In genomic region chr12:69986241-69986762, GRCm38 (mm10) we compare ENCODE assay signal across 8 mouse cellular contexts. TPM values are rescaled to one million over a fixed set of nuclear protein-coding genes. Genes with fewer than 3 reads are reported as not detected.
A peak's percentile ranks its signal among the peaks of the same experiment; 100 is the strongest.
DNase-seq lines count a peak whose midpoint lies in the region; ATAC-seq and TF ChIP-seq lines count a peak whose summit lies in the region.

No protein-coding gene starts in this region.

- peak overlapping the region; percentile 77 for H3K4me2 ChIP-seq in intestine, postnatal 0 days (replicated peaks; ENCODE audit: low read depth)
- H3K4me2 ChIP-seq in neural tube, embryonic 13.5 days: peak overlapping the region; percentile 70

- peak; percentile 12 for DNase-seq in urinary bladder, postnatal 25 days (ENCODE audit: low spot score)
- DNase-seq in urinary bladder, adult 2 months (ENCODE audit: low spot score): no peak
- DNase-seq in brain, embryonic 14.5 days (ENCODE audit: low read depth): peak; percentile 58
- peak; percentile 42 for DNase-seq in forelimb bud, embryonic 11.5 days (ENCODE audit: low read depth, low spot score)
- no peak for DNase-seq in lung, adult 2 months
- no peak for DNase-seq in ovary, adult 18-20 months (ENCODE audit: low spot score)

- no peaks in the 10 kb centered on the region for H3K9me3 ChIP-seq in intestine, postnatal 0 days (ENCODE audit: control insufficient read depth)
- H3K9me3 ChIP-seq in neural tube, embryonic 13.5 days: no peaks in the 10 kb centered on the region

- ATAC-seq in intestine, postnatal 0 days: peak; percentile 37; the same call in 1 of the 2 replicates
- peak; percentile 60 for ATAC-seq in neural tube, embryonic 13.5 days (ENCODE audit: low read depth)

- under 1% methylated on average over 36 of the region's 36 CpGs for WGBS in intestine, postnatal 0 days
- whole genome bisulfite sequencing in lung, adult 2 months: under 1% methylated on average over 36 of the region's 36 CpGs
- under 1% methylated on average over 33 of the region's 36 CpGs for WGBS in neural tube, embryonic 13.5 days

- peaks cover 12% of the 10 kb centered on the region; the same call in 1 of the 2 replicates for H3K36me3 ChIP-seq in intestine, postnatal 0 days (ENCODE audit: control insufficient read depth, insufficient read depth)
- H3K36me3 ChIP-seq in neural tube, embryonic 13.5 days: peaks cover 29% of the 10 kb centered on the region

- H3K27me3 ChIP-seq in intestine, postnatal 0 days (replicated peaks; ENCODE audit: control insufficient read depth, insufficient read depth, low read length): no peaks in the 10 kb centered on the region
- no peaks in the 10 kb centered on the region for H3K27me3 ChIP-seq in neural tube, embryonic 13.5 days

- H3K4me3 ChIP-seq in intestine, postnatal 0 days (ENCODE audit: low read depth, low read length): peak overlapping the region; percentile 72
- H3K4me3 ChIP-seq in lung, adult 2 months (replicated peaks; ENCODE audit: extremely low read depth, low read depth, low read length): peak overlapping the region; percentile 97
- H3K4me3 ChIP-seq in neural tube, embryonic 13.5 days: peak overlapping the region; percentile 91

- TF ChIP-seq POLR2A in brain, embryonic 14.5 days (IDR thresholded peaks at IDR 0.05; ENCODE audit: borderline replicate concordance, extremely low read depth, insufficient read depth, insufficient read length, poor library complexity, severe bottlenecking): no peak
- TF ChIP-seq POLR2A in lung, adult 2 months (IDR thresholded peaks at IDR 0.05; ENCODE audit: borderline replicate concordance, extremely low read depth, low read depth, low read length): no peak

- no peaks in the 10 kb centered on the region for H3K4me1 ChIP-seq in intestine, postnatal 0 days (replicated peaks; ENCODE audit: control insufficient read depth, insufficient read depth, low read length)
- peaks cover 14% of the 10 kb centered on the region for H3K4me1 ChIP-seq in lung, adult 2 months (ENCODE audit: control insufficient read depth, insufficient read depth, low read length)
- H3K4me1 ChIP-seq in neural tube, embryonic 13.5 days (replicated peaks): peaks cover 38% of the 10 kb centered on the region

- H3K27ac ChIP-seq in intestine, postnatal 0 days (ENCODE audit: low read depth, low read length): peak overlapping the region; percentile 86
- H3K27ac ChIP-seq in neural tube, embryonic 13.5 days (replicated peaks): peak overlapping the region; percentile 93

- TF ChIP-seq CTCF in brain, embryonic 14.5 days (IDR thresholded peaks at IDR 0.05; ENCODE audit: borderline replicate concordance, extremely low read depth, insufficient read depth, insufficient read length): no peak
- TF ChIP-seq CTCF in intestine, postnatal 0 days (IDR thresholded peaks at IDR 0.05; ENCODE audit: low read depth): no peak
- TF ChIP-seq CTCF in lung, adult 2 months (IDR thresholded peaks at IDR 0.05; ENCODE audit: insufficient read depth, low read length): no peak

- H3K9ac ChIP-seq in intestine, postnatal 0 days (ENCODE audit: low read depth, low read length): peak overlapping the region; percentile 89
- peak overlapping the region; percentile 91 for H3K9ac ChIP-seq in neural tube, embryonic 13.5 days

RNA-seq across cellular contexts. Expression of gene Sav1, which starts 0.5 kb away (rescaled TPM):
- polyA plus RNA-seq in urinary bladder, adult 2 months (2012; rRNA removed): 48.2 and 51.2 TPM in 2 replicates
- polyA plus RNA-seq in brain, embryonic 14.5 days (2012; rRNA removed): 29.6 and 33.4 TPM in 2 replicates
- 3.7 and 3.8 TPM in 2 replicates for polyA plus RNA-seq in intestine, postnatal 0 days (2015; fragmentation: Nextera tagmentation; extraction: Ambion mirVana)
- 24.5 and 37.4 TPM in 2 replicates for polyA plus RNA-seq in lung, adult 2 months (2012; rRNA removed)
- polyA plus RNA-seq in neural tube, embryonic 13.5 days (2015; fragmentation: Nextera tagmentation; extraction: Ambion mirVana): 4.0 and 4.5 TPM in 2 replicates

Comparison
In these comparisons a context has a peak if more than half of its experiments do, and no peak if none do; other contexts are left out.
1. DNase-seq: peak in urinary bladder, postnatal 25 days (single experiment), brain, embryonic 14.5 days (single experiment) and forelimb bud, embryonic 11.5 days (single experiment); none in urinary bladder, adult 2 months (single experiment), lung, adult 2 months (single experiment) and ovary, adult 18-20 months (single experiment).
2. Peak in every context shown above with its lines, with median percentiles within 50 percentile points of each other: H3K4me3 ChIP-seq.